Mouse (Mus musculus) G1E (cell line): Measurements from ENCODE around the gene Thrb.

Source experiments
- CTCF ChIP-seq: IDR thresholded peaks from 2 replicates; pipeline ENCODE4 v1.5.1; 2012; ENCODE audit warnings: low read depth, low read length, inconsistent platforms, mixed read lengths
- GATA1 ChIP-seq: IDR thresholded peaks from 2 replicates; pipeline ENCODE4 v1.6.1; 2012; ENCODE audit warnings: borderline replicate concordance, low read length, inconsistent platforms, mixed read lengths
- POLR2AphosphoS5 ChIP-seq: IDR thresholded peaks from 2 replicates; pipeline ENCODE4 v1.6.1; 2012; ENCODE audit warnings: low read depth, low read length, inconsistent platforms; ENCODE audit not compliant: insufficient replicate concordance

GRCm38 (mm10) chr14:18036573-18036972, 376.5 kb downstream of the Thrb start:
- TF ChIP-seq GATA1 (no peak), CTCF (no peak), POLR2AphosphoS5 (no peak)
